Mouse (Mus musculus) spleen, adult 2 months (tissue): ENCODE results near the gene Chrng.

Experiments used
- CTCF ChIP-seq: fragments of 200-500 bp; IDR thresholded peaks from 2 replicates; pipeline ENCODE4 v1.5.1; 2011; ENCODE audit warnings: mild to moderate bottlenecking, inconsistent platforms; ENCODE audit not compliant: insufficient read depth, insufficient read length, insufficient replicate concordance; ENCODE audit errors: extremely low read depth
- POLR2A ChIP-seq: fragments of 200-500 bp; IDR thresholded peaks from 2 replicates; pipeline ENCODE4 v1.6.1; 2011; ENCODE audit warnings: low read depth, low read length, inconsistent platforms

- no peak for TF ChIP-seq CTCF
- no peak for TF ChIP-seq POLR2A
Observed at GRCm38 (mm10) chr1:87205038-87205437, 581 bp downstream of the Chrng start.
